In the genomic region with DNA sequence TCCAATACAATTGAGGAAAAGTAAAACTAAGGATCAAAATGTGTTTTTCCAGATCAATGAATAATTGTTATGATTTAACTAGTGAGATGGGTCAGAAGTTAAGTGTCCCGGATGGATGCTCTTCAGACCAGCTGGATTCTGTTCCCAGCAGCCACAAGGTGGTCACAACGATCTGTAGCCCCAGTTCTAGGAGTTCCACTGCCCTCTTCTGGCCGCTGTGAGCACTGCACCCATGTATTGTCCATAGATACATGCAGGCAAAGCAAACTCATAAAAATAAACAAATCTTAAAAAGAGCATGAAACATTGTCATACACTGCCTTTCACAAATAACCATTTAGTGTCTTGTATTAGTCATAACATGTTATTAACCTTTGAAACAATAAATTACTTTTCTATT, we compare ENCODE assay signal across 10 mouse cellular contexts.
DNase-seq lines count a peak whose midpoint lies in the region; ATAC-seq and TF ChIP-seq lines count a peak whose summit lies in the region.
"Had no signal": no experiment of that assay in that cellular context is flagged by ENCODE, and none has a peak within 500 bp of the region (broad histone marks: within the 10 kb centered on the region; RNA-seq: fewer than 3 reads in every experiment).

No protein-coding gene starts in this region.

- no peak overlapping the region for H3K4me2 ChIP-seq in midbrain, embryonic 13.5 days (replicated peaks)
- H3K4me2 ChIP-seq in hindbrain, embryonic 12.5 days (replicated peaks) = no peak overlapping the region
- H3K4me2 ChIP-seq: neural tube, embryonic 13.5 days had no signal

- no peak overlapping the region for H3K9ac ChIP-seq in midbrain, embryonic 13.5 days (replicated peaks)
- H3K9ac ChIP-seq in hindbrain, embryonic 12.5 days = no peak overlapping the region
- H3K9ac ChIP-seq: neural tube, embryonic 13.5 days had no signal

- 64% methylated on average over 3 of the region's 3 CpGs for WGBS in midbrain, embryonic 13.5 days
- 51% methylated on average over 3 of the region's 3 CpGs for WGBS in hindbrain, embryonic 12.5 days

- H3K4me1 ChIP-seq in testis, adult 2 months (ENCODE audit: control insufficient read depth, insufficient read depth, low read length) = no peaks in the 10 kb centered on the region
- no peaks in the 10 kb centered on the region for H3K4me1 ChIP-seq in midbrain, embryonic 13.5 days (replicated peaks)
- H3K4me1 ChIP-seq in hindbrain, embryonic 12.5 days = no peaks in the 10 kb centered on the region
- H3K4me1 ChIP-seq: neural tube, embryonic 13.5 days had no signal

- no peak for TF ChIP-seq POLR2A in testis, adult 2 months (IDR thresholded peaks at IDR 0.05; ENCODE audit: control insufficient read depth, low read depth, low read length)

- H3K27ac ChIP-seq in testis, adult 2 months (ENCODE audit: control insufficient read depth, insufficient read depth, low read depth, low read length) = no peak overlapping the region
- no peak overlapping the region for H3K27ac ChIP-seq in midbrain, embryonic 13.5 days
- no peak overlapping the region for H3K27ac ChIP-seq in hindbrain, embryonic 12.5 days
- H3K27ac ChIP-seq: neural tube, embryonic 13.5 days had no signal

- H3K4me3 ChIP-seq in testis, adult 2 months (ENCODE audit: control insufficient read depth, low read depth, low read length) = no peak overlapping the region
- no peak overlapping the region for H3K4me3 ChIP-seq in midbrain, embryonic 13.5 days (replicated peaks)
- no peak overlapping the region for H3K4me3 ChIP-seq in hindbrain, embryonic 12.5 days
- H3K4me3 ChIP-seq: neural tube, embryonic 13.5 days had no signal

- H3K27me3 ChIP-seq in testis, adult 2 months (ENCODE audit: control insufficient read depth, insufficient read depth, low read length) = no peaks in the 10 kb centered on the region
- no peaks in the 10 kb centered on the region for H3K27me3 ChIP-seq in midbrain, embryonic 13.5 days
- no peaks in the 10 kb centered on the region for H3K27me3 ChIP-seq in hindbrain, embryonic 12.5 days
- H3K27me3 ChIP-seq: neural tube, embryonic 13.5 days had no signal

- no peaks in the 10 kb centered on the region for H3K36me3 ChIP-seq in testis, adult 2 months (ENCODE audit: control insufficient read depth, insufficient read depth, low read length)
- H3K36me3 ChIP-seq in midbrain, embryonic 13.5 days = no peaks in the 10 kb centered on the region
- no peaks in the 10 kb centered on the region for H3K36me3 ChIP-seq in hindbrain, embryonic 12.5 days
- H3K36me3 ChIP-seq: G1E; neural tube, embryonic 13.5 days had no signal

- no peak for ATAC-seq in midbrain, embryonic 13.5 days
- ATAC-seq in hindbrain, embryonic 12.5 days (ENCODE audit: low FRiP score) = no peak

- DNase-seq in cerebellum, adult 9-10 months = peak; percentile 9
- no peak for DNase-seq in cerebellum, adult 9-11 months
- peak; percentile 3 for DNase-seq in lung, adult 18-20 months
- no peak for DNase-seq in lung, postnatal 25 days (ENCODE audit: low spot score)
- DNase-seq in cerebellum, postnatal 25 days = peak; percentile 16 to 41

- TF ChIP-seq CTCF in testis, adult 2 months (IDR thresholded peaks at IDR 0.05; ENCODE audit: control insufficient read depth, insufficient read depth, insufficient replicate concordance, low read depth, low read length) = peak; percentile 85

- no peaks in the 10 kb centered on the region for H3K9me3 ChIP-seq in midbrain, embryonic 13.5 days
- H3K9me3 ChIP-seq in hindbrain, embryonic 12.5 days (replicated peaks) = 0 out of 2 replicates have a peak, but pooled peaks cover 3% of the 10 kb centered on the region

Comparison
In these comparisons a context has a peak if more than half of its experiments do, and no peak if none do; other contexts are left out.
1. DNase-seq: peak in cerebellum, adult 9-10 months (single experiment), lung, adult 18-20 months (2 of 2) and cerebellum, postnatal 25 days (2 of 2); none in cerebellum, adult 9-11 months (single experiment) and lung, postnatal 25 days (single experiment).